Mouse (Mus musculus): ENCODE measurements around the gene Utp15. TPM values are rescaled to one million over a fixed set of nuclear protein-coding genes. Genes with fewer than 3 reads are reported as not detected.

The Utp15 gene
- polyA plus RNA-seq, 1 experiment from 2014 or later = 12.3 TPM

DNA sequence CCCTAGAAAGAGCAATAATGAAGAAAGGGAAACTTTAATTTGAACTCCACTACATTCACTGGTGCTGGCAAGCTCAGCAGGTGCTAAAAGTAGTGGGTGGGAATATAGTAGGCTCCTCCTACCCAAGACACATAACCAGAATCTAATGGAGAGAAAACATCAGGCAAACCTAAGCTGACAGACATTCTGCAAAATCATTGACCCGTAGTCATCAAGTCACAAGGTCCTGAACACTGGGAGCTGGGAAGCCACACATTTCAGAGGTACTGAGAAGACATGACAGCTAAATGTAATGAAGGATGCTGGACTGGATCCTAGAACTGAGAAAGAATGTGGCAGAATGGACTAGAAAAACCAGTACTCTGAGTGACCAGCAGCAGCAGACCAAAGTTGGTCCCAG, 32.3 kb downstream of the Utp15 start:
- no peaks in the 10 kb centered on the region for H3K36me3 ChIP-seq (ENCODE audit: inconsistent target)
- no peak overlapping the region for H3K4me3 ChIP-seq (ENCODE audit: inconsistent target)
- no peak overlapping the region for H3K27ac ChIP-seq
- no peaks in the 10 kb centered on the region for H3K79me2 ChIP-seq (ENCODE audit: inconsistent target)
- WGBS (ENCODE audit: missing documents) = 82% methylated on average over 1 of the region's 1 CpGs

DNA sequence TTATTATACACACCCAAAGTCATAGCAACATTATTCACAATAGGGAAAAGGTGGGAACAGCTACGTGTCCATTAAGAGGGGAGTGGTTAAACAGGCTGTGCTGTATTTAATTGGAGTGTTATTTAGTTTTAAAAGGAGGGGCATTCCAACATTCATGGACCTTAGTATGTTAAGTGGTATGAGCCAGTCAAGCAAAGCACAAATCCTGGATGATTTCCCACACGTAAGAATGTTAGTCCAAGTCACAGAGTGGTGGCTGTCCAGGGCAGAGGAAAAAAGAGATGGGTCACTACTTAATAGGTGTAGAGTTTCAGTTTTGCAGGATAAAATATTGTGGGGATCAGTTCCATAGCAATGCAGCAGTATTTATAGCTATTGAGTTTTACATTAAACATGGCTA, 36.6 kb downstream of the Utp15 start:
- 71% methylated on average over 2 of the region's 2 CpGs for WGBS (ENCODE audit: missing documents)
- Histone ChIP-seq H3K27ac (no peak overlapping the region), H3K79me2 (ENCODE audit: inconsistent target) (no peaks in the 10 kb centered on the region), H3K4me3 (ENCODE audit: inconsistent target) (no peak overlapping the region), H3K36me3 (ENCODE audit: inconsistent target) (no peaks in the 10 kb centered on the region)

GRCm38 (mm10) chr13:98222848-98223247, 40.0 kb downstream of the Utp15 start:
- H3K36me3 ChIP-seq (ENCODE audit: inconsistent target) = no peaks in the 10 kb centered on the region
- no peak overlapping the region for H3K27ac ChIP-seq
- H3K4me3 ChIP-seq (ENCODE audit: inconsistent target) = no peak overlapping the region
- no peaks in the 10 kb centered on the region for H3K79me2 ChIP-seq (ENCODE audit: inconsistent target)
- 43% methylated on average over 12 of the region's 12 CpGs for WGBS (ENCODE audit: missing documents)

- Histone ChIP-seq H3K4me3 (ENCODE audit: inconsistent target) (no peak overlapping the region), H3K79me2 (ENCODE audit: inconsistent target) (no peaks in the 10 kb centered on the region), H3K27ac (no peak overlapping the region), H3K36me3 (ENCODE audit: inconsistent target) (no peaks in the 10 kb centered on the region)
- WGBS (ENCODE audit: missing documents) = 88% methylated on average over 7 of the region's 7 CpGs
These were observed 52.7 kb downstream of the Utp15 start for GRCm38 (mm10) chr13:98210137-98210536.

DNA sequence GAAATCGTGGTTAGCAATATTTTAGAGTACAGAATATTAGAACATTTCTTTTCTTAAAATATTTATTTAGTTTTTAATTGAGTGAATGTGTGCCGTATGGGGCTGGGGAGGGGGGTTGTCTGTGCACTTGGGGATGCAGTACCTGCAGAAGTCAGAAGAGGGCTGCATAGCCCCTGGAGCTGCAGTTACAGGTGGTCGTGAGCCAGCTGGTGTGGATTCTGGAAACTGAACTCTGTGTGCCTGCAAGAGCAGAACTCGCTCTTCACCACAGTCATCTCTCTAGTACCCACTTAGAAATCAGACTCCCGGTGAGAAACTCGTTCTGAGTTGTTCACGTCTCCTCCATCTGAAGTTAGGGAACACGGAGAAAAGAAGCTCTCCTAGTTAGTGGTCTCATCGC, 54.0 kb downstream of the Utp15 start:
- H3K36me3 ChIP-seq (ENCODE audit: inconsistent target) = no peaks in the 10 kb centered on the region
- whole genome bisulfite sequencing (ENCODE audit: missing documents) = 55% methylated on average over 9 of the region's 9 CpGs
- H3K79me2 ChIP-seq (ENCODE audit: inconsistent target) = no peaks in the 10 kb centered on the region
- no peak overlapping the region for H3K27ac ChIP-seq
- H3K4me3 ChIP-seq (ENCODE audit: inconsistent target) = no peak overlapping the region

DNA sequence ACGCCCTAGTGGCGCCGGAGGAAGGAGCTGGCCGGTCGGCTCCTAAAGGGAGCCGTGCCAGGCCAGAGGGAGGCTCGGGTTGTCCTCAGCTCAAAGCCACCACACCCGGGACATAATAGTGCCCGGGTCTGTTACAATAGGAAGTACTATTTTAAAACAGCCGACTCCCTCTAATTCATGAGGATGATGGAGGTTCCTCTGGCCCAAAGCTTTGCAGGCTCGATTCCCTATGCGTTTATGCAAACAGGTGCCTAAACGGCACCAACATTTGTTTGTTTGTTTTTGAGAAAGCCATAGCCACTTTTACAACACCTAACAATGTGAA, 56.3 kb downstream of the Utp15 start:
- Histone ChIP-seq H3K79me2 (ENCODE audit: inconsistent target) (no peaks in the 10 kb centered on the region), H3K4me3 (ENCODE audit: inconsistent target) (no peak overlapping the region), H3K27ac (no peak overlapping the region), H3K36me3 (ENCODE audit: inconsistent target) (no peaks in the 10 kb centered on the region)
- 3% methylated on average over 13 of the region's 13 CpGs for WGBS (ENCODE audit: missing documents)

GRCm38 (mm10) chr13:98205771-98206545, 56.9 kb downstream of the Utp15 start, which contains the start of gene Arhgef28:
Arhgef28 (minus strand) TSS chr13:98206439.
- Histone ChIP-seq H3K36me3 (ENCODE audit: inconsistent target) (no peaks in the 10 kb centered on the region), H3K4me3 (ENCODE audit: inconsistent target) (no peak within 1 kb of the TSS), H3K27ac (no peak within 1 kb of the TSS), H3K79me2 (ENCODE audit: inconsistent target) (no peaks in the 10 kb centered on the region)
- under 1% methylated on average over 70 of the region's 76 CpGs for WGBS (ENCODE audit: missing documents)

- 78% methylated on average over 7 of the region's 8 CpGs for WGBS (ENCODE audit: missing documents)
- Histone ChIP-seq H3K36me3 (ENCODE audit: inconsistent target) (no peaks in the 10 kb centered on the region), H3K79me2 (ENCODE audit: inconsistent target) (no peaks in the 10 kb centered on the region), H3K27ac (no peak overlapping the region), H3K4me3 (ENCODE audit: inconsistent target) (no peak overlapping the region)
These were observed 57.7 kb downstream of the Utp15 start for GRCm38 (mm10) chr13:98205111-98205510.

GRCm38 (mm10) chr13:98204371-98204770, 58.5 kb downstream of the Utp15 start:
- Histone ChIP-seq H3K36me3 (ENCODE audit: inconsistent target) (no peaks in the 10 kb centered on the region), H3K79me2 (ENCODE audit: inconsistent target) (no peaks in the 10 kb centered on the region), H3K4me3 (ENCODE audit: inconsistent target) (no peak overlapping the region), H3K27ac (no peak overlapping the region)
- WGBS (ENCODE audit: missing documents) = 93% methylated on average over 7 of the region's 8 CpGs

GRCm38 (mm10) chr13:98201436-98201835, 61.4 kb downstream of the Utp15 start:
- Histone ChIP-seq H3K36me3 (ENCODE audit: inconsistent target) (no peaks in the 10 kb centered on the region), H3K27ac (no peak overlapping the region), H3K79me2 (ENCODE audit: inconsistent target) (no peaks in the 10 kb centered on the region), H3K4me3 (ENCODE audit: inconsistent target) (no peak overlapping the region)
- WGBS (ENCODE audit: missing documents) = 68% methylated on average over 9 of the region's 9 CpGs

Other genes starting within 250 kb of the Utp15 start
- gene Arhgef28, start 56.6 kb downstream of the Utp15 start, polyA plus RNA-seq (2018) = not detected in 3 replicates
- 17.2 to 20.5 TPM (median 18.5 TPM) in 3 replicates for gene Ankra2, start within 50 bp of the Utp15 start, polyA plus RNA-seq (2018)
- not detected in 3 replicates for gene Gm21976, start 16.8 kb upstream of the Utp15 start, polyA plus RNA-seq (2018)
- gene Btf3, start 54.0 kb upstream of the Utp15 start, polyA plus RNA-seq (2018) = 403 to 596 TPM (median 502 TPM) in 3 replicates
- not detected in 3 replicates for gene Foxd1, start 91.2 kb upstream of the Utp15 start, polyA plus RNA-seq (2018)
- 0.78 to 1.1 TPM in 2 of 3 replicates, not detected in the other for gene Gm10320, start 229.0 kb upstream of the Utp15 start, polyA plus RNA-seq (2018)

All from macrophage (primary cell).